Mouse (Mus musculus): ENCODE results near the gene Gm8773.

DNA sequence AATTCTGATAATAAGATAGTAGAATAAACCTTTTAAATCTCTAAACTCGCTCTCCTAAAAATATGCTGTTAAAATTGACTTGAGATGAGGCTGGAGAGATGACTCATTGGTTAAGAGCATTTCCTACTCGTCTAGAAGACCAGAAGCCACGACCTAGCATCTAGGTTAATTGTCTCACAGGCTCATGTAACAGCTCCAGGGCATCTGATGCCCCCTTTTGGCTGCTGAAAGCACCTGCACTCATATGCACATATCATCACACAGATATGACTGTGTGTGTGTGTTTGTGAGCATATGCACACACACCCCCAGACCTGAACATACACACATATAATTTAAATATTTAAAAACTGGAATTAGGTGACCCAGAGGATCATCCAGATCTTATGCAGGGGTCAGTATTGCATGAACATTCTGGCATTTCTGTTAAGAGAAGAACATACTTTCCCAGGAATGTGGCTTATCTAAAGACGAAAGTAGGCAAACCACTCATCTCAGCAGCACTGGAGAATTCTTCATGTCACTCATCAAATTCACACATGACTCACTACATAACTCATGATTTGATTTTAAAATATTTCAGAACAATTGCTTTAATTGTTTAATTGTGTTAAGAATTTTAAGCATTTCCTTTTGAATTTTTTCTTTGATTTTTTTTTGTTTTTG is 12.4 kb upstream of the Gm8773 start:
- TF ChIP-seq POLR2A (IDR thresholded peaks at IDR 0.05; ENCODE audit: borderline replicate concordance, extremely low read depth, low read depth, low read length): no peak
- no peak for TF ChIP-seq CTCF (IDR thresholded peaks at IDR 0.05; ENCODE audit: insufficient read depth, low read length)

Data from lung, adult 2 months (tissue).